Mouse (Mus musculus) liver, adult 2 months (tissue): Measurements from ENCODE around the gene Ptprk.

Experiments used
- CTCF ChIP-seq: fragments of 200-500 bp; IDR thresholded peaks from 2 replicates; pipeline ENCODE4 v1.5.1; 2011; ENCODE audit warnings: low read depth, low read length, control low read depth
- POLR2A ChIP-seq: fragments of 200-500 bp; IDR thresholded peaks from 2 replicates; pipeline ENCODE4 v1.6.1; 2011; ENCODE audit warnings: low read length, control low read depth; ENCODE audit not compliant: insufficient read depth; ENCODE audit errors: extremely low read depth

DNA sequence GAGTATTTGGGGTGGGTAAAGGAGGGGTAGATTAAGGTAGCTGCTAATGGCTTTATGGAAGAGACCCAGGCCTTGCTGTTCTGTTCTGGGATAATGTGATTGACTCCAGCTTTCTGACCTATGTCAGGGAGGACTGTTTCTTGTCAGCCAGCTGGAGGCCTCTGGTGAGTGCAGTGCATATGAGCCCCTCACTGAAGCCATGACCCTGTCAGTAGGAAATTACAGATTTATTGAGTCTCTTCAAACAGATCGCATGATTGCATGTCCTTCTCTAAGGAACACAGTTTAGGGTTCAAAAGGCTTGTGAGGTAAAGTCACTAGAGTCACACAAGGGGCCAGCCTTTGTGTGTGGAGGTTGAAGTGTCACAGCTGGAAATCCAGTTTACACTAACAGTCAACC lies 236.7 kb downstream of the Ptprk start:
- TF ChIP-seq CTCF (no peak), POLR2A (no peak)
